Mouse (Mus musculus) E14TG2a.4 (cell line): ENCODE measurements at regions not wholly inside any gene's neighbourhood (a gene's known extent, or its start where the extent isn't known, plus 50 kb on each side); places are given as distances from the start of the nearest gene placed in this dataset.
A peak's percentile ranks its signal among the peaks of the same experiment; 100 is the strongest.

Source experiments
- CTCF ChIP-seq: conservative IDR thresholded peaks from 2 replicates; pipeline ENCODE4 v1.5.1; 2014; ENCODE audit warnings: low read length
- NANOG ChIP-seq: IDR thresholded peaks from 2 replicates; pipeline ENCODE4 v1.6.1; 2014; ENCODE audit warnings: borderline replicate concordance, low read length, mixed read lengths

GRCm38 (mm10) chr19:56665972-56666371 lies 56.0 kb upstream of the Adrb1 start:
- TF ChIP-seq CTCF (no peak), NANOG (peak; percentile 54; the same call in 1 of the 2 replicates)
